ENCODE assay signal across 25 mouse cellular contexts in the genomic region with DNA sequence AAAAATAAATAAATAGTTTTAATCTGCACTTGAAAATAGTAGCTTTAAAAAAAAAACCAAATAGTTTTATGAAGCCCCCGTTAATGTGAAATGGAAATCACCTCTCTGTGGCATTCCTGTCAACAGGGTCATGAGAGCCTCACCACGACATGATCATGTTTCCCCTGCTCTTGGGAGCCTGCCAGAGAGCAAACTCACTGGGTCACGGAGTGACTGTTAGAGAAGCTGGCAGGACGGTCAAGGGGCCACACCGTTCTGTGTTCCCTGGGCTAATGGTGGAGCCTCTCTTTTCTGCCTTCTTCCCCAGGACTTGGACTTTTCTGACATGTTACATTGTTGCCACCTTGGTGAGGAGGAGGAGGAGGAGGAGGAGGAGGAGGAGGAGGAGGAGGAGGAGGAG. TPM values are rescaled to one million over a fixed set of nuclear protein-coding genes. Genes with fewer than 3 reads are reported as not detected.
DNase-seq lines count a peak whose midpoint lies in the region; ATAC-seq lines count a peak whose summit lies in the region.
"Had no signal": no experiment of that assay in that cellular context is flagged by ENCODE, and none has a peak within 500 bp of the region (broad histone marks: within the 10 kb centered on the region; RNA-seq: fewer than 3 reads in every experiment).

No protein-coding gene starts in this region.

- ATAC-seq in kidney, embryonic 14.5 days (ENCODE audit: low FRiP score, low TSS enrichment), result no peak
- ATAC-seq: forebrain, embryonic 15.5 days; hindbrain, embryonic 16.5 days; inflammation-experienced regulatory T-cells, adult 6 months had no signal

- no peaks in the 10 kb centered on the region for H3K36me3 ChIP-seq in kidney, embryonic 14.5 days (ENCODE audit: control insufficient read depth, insufficient read depth, low read length)
- H3K36me3 ChIP-seq: embryonic facial prominence, embryonic 15.5 days; forebrain, embryonic 15.5 days; heart, embryonic 13.5 days; hindbrain, embryonic 12.5 days had no signal

- 23% methylated on average over 5 of the region's 5 CpGs for WGBS in kidney, embryonic 14.5 days

- no peak overlapping the region for H3K27ac ChIP-seq in kidney, embryonic 14.5 days (ENCODE audit: low read depth, low read length)
- H3K27ac ChIP-seq: embryonic facial prominence, embryonic 15.5 days; forebrain, embryonic 15.5 days; heart, embryonic 13.5 days; hindbrain, embryonic 12.5 days had no signal

- peak; percentile 30 for DNase-seq in heart, postnatal 4 days
- DNase-seq in heart, adult 9 months (ENCODE audit: low spot score in 2 of 2), result no peak
- peak; percentile 31 for DNase-seq in retina, postnatal 1 day
- DNase-seq in retina, embryonic 14.5 days (ENCODE audit: low spot score), result no peak
- DNase-seq in gastrocnemius, postnatal 14 days, result peak; percentile 34
- no peak for DNase-seq in lung, postnatal 10 days
- DNase-seq: adrenal gland, postnatal 10 days; cerebellum, adult 11 months; cerebellum, adult 8-10 months; cerebellum, postnatal 14 days; embryo, embryonic 11 days; heart, postnatal 36 days had no signal

- no peak overlapping the region for H3K4me2 ChIP-seq in kidney, embryonic 14.5 days (replicated peaks; ENCODE audit: low read depth, low read length)
- H3K4me2 ChIP-seq: embryonic facial prominence, embryonic 15.5 days; forebrain, embryonic 15.5 days; heart, embryonic 13.5 days; hindbrain, embryonic 12.5 days had no signal

- H3K9ac ChIP-seq in kidney, embryonic 14.5 days (ENCODE audit: low read depth, low read length), result no peak overlapping the region
- H3K9ac ChIP-seq: embryonic facial prominence, embryonic 15.5 days; forebrain, embryonic 15.5 days; heart, embryonic 13.5 days; hindbrain, embryonic 12.5 days had no signal

- 0 out of 2 replicates have a peak, but pooled peaks cover 3% of the 10 kb centered on the region for H3K4me1 ChIP-seq in kidney, embryonic 14.5 days (ENCODE audit: control insufficient read depth, insufficient read depth, low read length)
- H3K4me1 ChIP-seq: forebrain, embryonic 15.5 days; hindbrain, embryonic 12.5 days had no signal

- intact Hi-C loops in gastrocnemius, postnatal 14 days (cut with DNase I; ENCODE audit: low total_unique reads), result loop anchor here (10.0 kb wide), 1 partner anchor 262 kb away; no protein-coding TSS in a partner anchor

- H3K27me3 ChIP-seq in kidney, embryonic 14.5 days (ENCODE audit: control insufficient read depth, insufficient read depth, low read length), result no peaks in the 10 kb centered on the region
- H3K27me3 ChIP-seq: embryonic facial prominence, embryonic 15.5 days had no signal

- no peaks in the 10 kb centered on the region for H3K9me3 ChIP-seq in kidney, embryonic 14.5 days (ENCODE audit: control insufficient read depth, low read length)
- H3K9me3 ChIP-seq: embryonic facial prominence, embryonic 15.5 days; forebrain, embryonic 15.5 days; heart, embryonic 13.5 days; hindbrain, embryonic 12.5 days had no signal

- no peak overlapping the region for H3K4me3 ChIP-seq in kidney, embryonic 14.5 days (ENCODE audit: low read length)
- H3K4me3 ChIP-seq: embryonic facial prominence, embryonic 15.5 days; erythroblast, embryonic 14.5 days; forebrain, embryonic 15.5 days; heart, embryonic 13.5 days; hindbrain, embryonic 12.5 days had no signal

RNA-seq across cellular contexts. Expression of a gene that starts 17.5 kb away (rescaled TPM):
- under 1 TPM; 0.17 to 0.20 TPM for total RNA-seq in heart, postnatal 4 days (2021)
- 1 to 10 TPM in 1 of 2 experiments, not detected in 1; 1.1 TPM for total RNA-seq in gastrocnemius, postnatal 14 days (2021)
- 1.8 and 2.7 TPM in 2 replicates for polyA plus RNA-seq in kidney, embryonic 14.5 days (2014; fragmentation: Nextera tagmentation; extraction: Ambion mirVana)
- polyA plus RNA-seq: erythroblast, embryonic 14.5 days had no signal

RNA-seq across cellular contexts. Expression of a gene that starts 32.9 kb away (rescaled TPM):
- not detected for total RNA-seq in heart, postnatal 4 days (2021)
- not detected for total RNA-seq in gastrocnemius, postnatal 14 days (2021)
- 0.11 TPM in 1 of 2 replicates, not detected in the other for polyA plus RNA-seq in kidney, embryonic 14.5 days (2014; fragmentation: Nextera tagmentation; extraction: Ambion mirVana)
- total RNA-seq: adrenal gland, postnatal 10 days; adrenal gland, postnatal 4 days; common myeloid progenitor, adult 5-6 weeks; granulocyte monocyte progenitor cell, adult 5-6 weeks; heart, adult 8-10 months; heart, postnatal 36 days had no signal
- polyA plus RNA-seq: erythroblast, embryonic 14.5 days; heart, embryonic 13.5 days; heart, postnatal 0 days; inflammation-experienced regulatory T-cells, adult 6 months had no signal

Comparison
In these comparisons a context has a peak if more than half of its experiments do, and no peak if none do; other contexts are left out.
1. DNase-seq: peak in heart, postnatal 4 days (single experiment), retina, postnatal 1 day (single experiment) and gastrocnemius, postnatal 14 days (single experiment); none in heart, adult 9 months (0 of 2), retina, embryonic 14.5 days (single experiment) and lung, postnatal 10 days (single experiment).